Mouse (Mus musculus): Measurements from ENCODE around the gene Ogfod3. TPM values are rescaled to one million over a fixed set of nuclear protein-coding genes. Genes with fewer than 3 reads are reported as not detected.

Gene Ogfod3
- polyA plus RNA-seq, 1 experiment from 2014 or later: 31.2 TPM

DNA sequence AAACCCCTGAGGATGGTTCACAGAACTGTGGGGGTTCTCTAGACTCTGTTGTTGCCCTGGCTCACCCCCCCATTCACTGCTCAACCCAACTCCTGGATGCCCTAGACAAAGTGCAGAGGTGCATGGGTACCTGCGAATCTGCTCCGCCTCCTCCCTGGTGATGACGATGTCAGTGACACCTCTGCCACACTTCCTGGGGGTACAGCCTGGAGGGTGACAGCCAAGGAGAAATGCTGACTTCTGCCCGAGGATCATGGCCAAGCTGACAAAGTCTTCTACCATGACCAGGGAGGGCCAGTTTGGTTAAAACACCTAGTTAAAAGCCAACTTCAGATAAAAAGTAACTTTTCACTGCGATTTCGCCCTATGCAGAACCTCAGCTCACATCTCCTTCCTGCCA, 3.7 kb downstream of the Ogfod3 start:
- no peak for ATAC-seq
- 93% methylated on average over 6 of the region's 6 CpGs for WGBS
- Histone ChIP-seq H3K4me1 (ENCODE audit: control insufficient read depth, insufficient read depth, low read length) (peaks cover 10% of the 10 kb centered on the region; the same call in 1 of the 2 replicates), H3K27me3 (replicated peaks; ENCODE audit: control insufficient read depth, insufficient read depth, low read length) (no peaks in the 10 kb centered on the region), H3K9me3 (ENCODE audit: control insufficient read depth, low read length) (no peaks in the 10 kb centered on the region), H3K4me2 (ENCODE audit: low read depth, low read length) (no peak overlapping the region), H3K4me3 (ENCODE audit: low read length) (no peak overlapping the region), H3K27ac (ENCODE audit: low read length) (no peak overlapping the region), H3K36me3 (ENCODE audit: control insufficient read depth, insufficient read depth, low read length) (no peaks in the 10 kb centered on the region), H3K9ac (ENCODE audit: low read depth, low read length) (no peak overlapping the region)

DNA sequence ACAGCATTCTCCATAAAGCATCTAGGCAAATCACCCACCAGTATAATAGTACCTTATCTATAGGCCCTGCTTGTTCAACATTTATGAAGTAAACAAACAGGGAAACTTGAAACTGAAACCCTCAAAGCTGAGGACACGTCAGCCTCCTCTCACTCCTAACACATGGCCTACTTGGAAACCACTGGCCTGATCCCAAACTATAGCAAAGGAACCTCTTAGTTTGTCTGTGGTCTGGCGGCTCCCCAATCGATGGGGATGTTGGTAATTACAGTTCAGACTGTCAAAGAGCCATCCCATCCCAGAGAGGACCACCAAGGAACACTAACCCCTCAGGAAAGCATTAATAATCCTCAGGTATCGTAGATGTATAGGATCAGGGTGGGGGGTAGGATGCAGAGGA, 4.7 kb downstream of the Ogfod3 start:
- Histone ChIP-seq H3K36me3 (ENCODE audit: control insufficient read depth, insufficient read depth, low read length) (no peaks in the 10 kb centered on the region), H3K4me2 (ENCODE audit: low read depth, low read length) (no peak overlapping the region), H3K9ac (ENCODE audit: low read depth, low read length) (no peak overlapping the region), H3K27me3 (replicated peaks; ENCODE audit: control insufficient read depth, insufficient read depth, low read length) (no peaks in the 10 kb centered on the region), H3K9me3 (ENCODE audit: control insufficient read depth, low read length) (no peaks in the 10 kb centered on the region), H3K27ac (ENCODE audit: low read length) (no peak overlapping the region), H3K4me3 (ENCODE audit: low read length) (no peak overlapping the region), H3K4me1 (ENCODE audit: control insufficient read depth, insufficient read depth, low read length) (peaks cover 10% of the 10 kb centered on the region; the same call in 1 of the 2 replicates)
- ATAC-seq: no peak
- 73% methylated on average over 4 of the region's 4 CpGs for whole genome bisulfite sequencing

DNA sequence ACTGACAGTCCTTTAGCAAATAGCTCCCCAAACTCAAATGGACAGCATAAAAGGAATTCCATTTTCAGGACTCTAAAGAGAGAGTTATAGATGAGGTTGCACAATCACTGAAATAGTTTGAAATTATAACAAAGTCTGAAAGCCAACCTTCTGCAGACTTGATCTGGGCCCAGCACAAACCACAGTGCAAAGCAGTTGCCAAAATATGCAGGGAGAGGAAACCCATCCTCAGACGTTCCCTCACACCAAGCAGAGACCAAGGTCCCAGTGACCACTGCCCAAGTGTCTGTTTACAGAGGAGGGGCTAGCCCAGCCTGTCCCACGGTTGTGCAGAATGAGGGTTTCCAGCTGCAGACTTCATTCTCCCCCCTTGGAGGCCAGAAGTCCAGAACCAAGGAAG, 5.9 kb downstream of the Ogfod3 start:
- H3K4me3 ChIP-seq (ENCODE audit: low read length): no peak overlapping the region
- no peaks in the 10 kb centered on the region for H3K36me3 ChIP-seq (ENCODE audit: control insufficient read depth, insufficient read depth, low read length)
- H3K4me1 ChIP-seq (ENCODE audit: control insufficient read depth, insufficient read depth, low read length): peaks cover 7% of the 10 kb centered on the region; the same call in 1 of the 2 replicates
- no peak overlapping the region for H3K4me2 ChIP-seq (ENCODE audit: low read depth, low read length)
- H3K27ac ChIP-seq (ENCODE audit: low read length): no peak overlapping the region
- no peaks in the 10 kb centered on the region for H3K9me3 ChIP-seq (ENCODE audit: control insufficient read depth, low read length)
- no peaks in the 10 kb centered on the region for H3K27me3 ChIP-seq (replicated peaks; ENCODE audit: control insufficient read depth, insufficient read depth, low read length)
- H3K9ac ChIP-seq (ENCODE audit: low read depth, low read length): no peak overlapping the region
- 33% methylated on average over 2 of the region's 2 CpGs for WGBS
- ATAC-seq: no peak

DNA sequence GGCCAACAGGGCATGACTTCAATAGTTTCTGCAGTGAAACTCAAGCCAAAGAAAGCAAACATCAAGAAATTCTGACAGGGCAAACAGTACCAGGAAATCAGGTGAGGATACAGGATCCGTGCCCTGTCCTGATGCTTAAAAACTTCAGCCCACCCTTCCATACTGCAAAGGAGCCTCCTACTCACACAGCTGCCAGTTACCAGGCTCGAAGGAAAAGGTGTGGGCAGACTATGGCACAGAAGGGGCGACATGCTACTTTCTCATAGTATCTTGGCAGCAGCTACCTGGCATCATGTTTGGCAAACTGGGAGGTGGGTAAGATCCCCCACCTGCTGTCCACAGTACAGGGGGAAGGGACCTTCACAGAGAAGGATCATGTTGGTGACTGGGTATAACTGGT, 11.1 kb downstream of the Ogfod3 start:
- 84% methylated on average over 3 of the region's 3 CpGs for WGBS
- ATAC-seq: no peak

DNA sequence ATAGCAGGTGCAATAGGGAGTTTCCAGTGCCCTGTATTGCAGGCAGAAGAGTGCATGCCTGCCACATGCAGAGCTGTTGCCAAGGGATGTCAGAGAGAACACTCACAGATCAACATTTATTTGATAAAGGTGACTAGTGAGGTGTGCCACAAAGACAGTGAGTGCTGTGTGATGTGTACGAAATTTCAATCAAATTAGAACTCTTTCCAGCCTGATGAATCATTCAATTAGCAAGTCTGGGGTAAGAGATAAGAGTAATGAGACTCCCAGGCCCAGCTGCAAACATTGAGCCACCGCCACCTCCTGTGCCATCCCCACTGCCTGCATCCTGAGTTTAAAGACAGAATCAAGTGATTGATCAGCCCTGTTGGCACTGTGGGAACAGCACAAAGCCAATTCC, 11.8 kb downstream of the Ogfod3 start:
- no peak overlapping the region for H3K4me2 ChIP-seq (ENCODE audit: low read depth, low read length)
- H3K36me3 ChIP-seq (ENCODE audit: control insufficient read depth, insufficient read depth, low read length): no peaks in the 10 kb centered on the region
- ATAC-seq: no peak
- no peak overlapping the region for H3K4me3 ChIP-seq (ENCODE audit: low read length)
- no peak overlapping the region for H3K27ac ChIP-seq (ENCODE audit: low read length)
- no peaks in the 10 kb centered on the region for H3K9me3 ChIP-seq (ENCODE audit: control insufficient read depth, low read length)
- H3K27me3 ChIP-seq (replicated peaks; ENCODE audit: control insufficient read depth, insufficient read depth, low read length): no peaks in the 10 kb centered on the region
- no peak overlapping the region for H3K9ac ChIP-seq (ENCODE audit: low read depth, low read length)
- 62% methylated on average over 2 of the region's 2 CpGs for WGBS
- no peaks in the 10 kb centered on the region for H3K4me1 ChIP-seq (ENCODE audit: control insufficient read depth, insufficient read depth, low read length)

More for the DNA sequence above, 11.1 kb downstream of the Ogfod3 start:
- Histone ChIP-seq H3K27ac (ENCODE audit: low read length) (no peak overlapping the region), H3K4me3 (ENCODE audit: low read length) (no peak overlapping the region), H3K9me3 (ENCODE audit: control insufficient read depth, low read length) (no peaks in the 10 kb centered on the region), H3K9ac (ENCODE audit: low read depth, low read length) (no peak overlapping the region), H3K36me3 (ENCODE audit: control insufficient read depth, insufficient read depth, low read length) (no peaks in the 10 kb centered on the region), H3K4me1 (ENCODE audit: control insufficient read depth, insufficient read depth, low read length) (no peaks in the 10 kb centered on the region), H3K4me2 (ENCODE audit: low read depth, low read length) (no peak overlapping the region), H3K27me3 (replicated peaks; ENCODE audit: control insufficient read depth, insufficient read depth, low read length) (no peaks in the 10 kb centered on the region)

DNA sequence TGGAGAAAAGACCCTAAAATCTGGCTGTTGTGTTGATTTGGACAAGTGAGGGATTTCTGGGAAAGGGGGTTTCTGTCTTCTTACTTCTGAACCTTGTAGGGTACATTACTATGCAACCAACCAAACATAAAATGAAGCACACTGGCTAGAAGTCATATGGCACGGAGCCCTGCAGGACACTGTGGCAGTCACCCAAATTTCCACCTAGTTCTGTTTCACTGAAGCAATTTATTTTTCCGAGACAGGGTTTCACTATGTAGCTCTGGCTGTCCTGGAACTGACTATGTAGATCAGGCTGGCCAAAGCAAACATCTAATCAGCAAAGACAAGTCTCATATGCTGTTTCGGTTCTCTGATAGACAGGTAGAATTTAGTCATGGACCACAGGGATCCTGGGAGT, 14.8 kb downstream of the Ogfod3 start:
- H3K36me3 ChIP-seq (ENCODE audit: control insufficient read depth, insufficient read depth, low read length): no peaks in the 10 kb centered on the region
- no peaks in the 10 kb centered on the region for H3K9me3 ChIP-seq (ENCODE audit: control insufficient read depth, low read length)
- no peak overlapping the region for H3K4me3 ChIP-seq (ENCODE audit: low read length)
- 87% methylated on average over 3 of the region's 3 CpGs for WGBS
- no peak for ATAC-seq
- H3K4me2 ChIP-seq (ENCODE audit: low read depth, low read length): no peak overlapping the region
- no peak overlapping the region for H3K27ac ChIP-seq (ENCODE audit: low read length)
- no peaks in the 10 kb centered on the region for H3K27me3 ChIP-seq (replicated peaks; ENCODE audit: control insufficient read depth, insufficient read depth, low read length)
- no peak overlapping the region for H3K9ac ChIP-seq (ENCODE audit: low read depth, low read length)
- no peaks in the 10 kb centered on the region for H3K4me1 ChIP-seq (ENCODE audit: control insufficient read depth, insufficient read depth, low read length)

DNA sequence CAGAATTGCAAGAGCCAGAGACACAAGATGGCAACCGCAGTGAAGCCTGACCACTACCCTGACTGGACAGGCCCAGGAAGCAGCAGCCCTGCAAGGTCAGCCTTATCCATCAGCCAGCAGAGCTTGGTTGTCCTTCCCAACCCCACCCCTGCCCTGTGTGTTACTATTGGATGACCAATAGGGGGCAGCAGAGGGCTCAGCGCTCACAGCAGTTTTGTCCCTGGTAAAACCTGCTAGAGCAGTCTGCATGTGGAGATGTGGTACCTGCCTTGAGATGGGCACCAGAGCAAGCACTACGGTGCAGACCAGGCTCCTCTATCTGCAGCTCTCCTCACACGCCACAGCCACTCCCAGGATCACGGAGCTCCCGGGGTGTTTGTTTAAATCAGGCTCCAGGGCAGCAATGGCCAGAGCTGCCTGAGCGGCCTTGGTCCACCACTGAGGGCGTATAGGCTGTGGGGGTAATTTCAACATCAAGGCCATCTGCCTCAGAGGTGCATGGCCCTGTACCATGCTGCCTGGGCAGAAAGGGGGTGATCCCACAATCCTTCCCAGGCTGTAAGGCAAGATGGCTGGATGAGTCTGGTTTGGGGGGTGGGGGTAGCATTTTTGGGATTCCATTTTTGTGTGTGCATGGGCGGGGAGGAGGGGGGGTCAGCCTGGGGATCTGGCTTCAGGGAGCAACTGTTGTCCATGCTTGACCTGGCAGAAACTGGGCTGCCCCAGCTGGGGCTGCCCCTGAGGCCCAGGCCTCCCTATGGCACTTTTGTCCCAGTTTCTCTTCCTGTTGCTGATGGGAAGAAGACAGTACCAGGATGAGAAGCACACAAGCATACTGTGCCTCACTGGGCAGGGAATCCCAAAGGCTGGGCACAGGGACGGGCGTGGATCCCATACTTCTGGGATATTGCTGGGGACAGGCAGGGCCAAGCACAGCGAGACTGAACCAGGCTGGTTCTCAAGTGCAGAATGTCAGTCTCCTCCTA, 27.9 kb downstream of the Ogfod3 start:
- ATAC-seq: peak; percentile 71
- Histone ChIP-seq H3K4me1 (ENCODE audit: control insufficient read depth, insufficient read depth, low read length) (peaks cover 5% of the 10 kb centered on the region; the same call in 1 of the 2 replicates), H3K9me3 (ENCODE audit: control insufficient read depth, low read length) (no peaks in the 10 kb centered on the region), H3K27me3 (replicated peaks; ENCODE audit: control insufficient read depth, insufficient read depth, low read length) (no peaks in the 10 kb centered on the region), H3K4me3 (ENCODE audit: low read length) (no peak overlapping the region), H3K9ac (ENCODE audit: low read depth, low read length) (no peak overlapping the region), H3K36me3 (ENCODE audit: control insufficient read depth, insufficient read depth, low read length) (no peaks in the 10 kb centered on the region), H3K4me2 (ENCODE audit: low read depth, low read length) (no peak overlapping the region), H3K27ac (ENCODE audit: low read length) (no peak overlapping the region)
- 47% methylated on average over 12 of the region's 12 CpGs for WGBS

DNA sequence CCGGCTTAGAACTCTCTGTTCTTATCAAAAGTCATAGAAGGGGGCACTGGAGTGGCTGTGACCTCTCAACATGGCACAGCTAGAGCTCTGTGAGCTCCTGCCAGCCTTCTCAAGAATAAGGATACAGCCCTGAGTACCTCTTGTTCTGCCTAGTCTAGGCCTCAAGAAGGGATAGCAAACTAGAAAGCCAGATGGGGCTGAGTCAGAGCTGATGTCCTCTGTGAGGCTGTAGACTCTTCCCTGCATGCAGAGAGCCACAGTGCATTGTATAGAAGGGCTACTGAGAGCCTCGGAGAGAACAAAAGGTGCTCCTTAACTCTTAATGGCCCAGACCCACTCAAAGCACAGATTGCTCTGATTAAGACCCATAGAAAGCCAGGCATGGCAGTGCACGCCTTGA, 30.3 kb downstream of the Ogfod3 start:
- H3K9me3 ChIP-seq (ENCODE audit: control insufficient read depth, low read length): no peaks in the 10 kb centered on the region
- no peaks in the 10 kb centered on the region for H3K36me3 ChIP-seq (ENCODE audit: control insufficient read depth, insufficient read depth, low read length)
- 59% methylated on average over 3 of the region's 3 CpGs for WGBS
- no peak overlapping the region for H3K4me2 ChIP-seq (ENCODE audit: low read depth, low read length)
- no peak overlapping the region for H3K27ac ChIP-seq (ENCODE audit: low read length)
- H3K4me3 ChIP-seq (ENCODE audit: low read length): no peak overlapping the region
- peaks cover 5% of the 10 kb centered on the region; the same call in 1 of the 2 replicates for H3K4me1 ChIP-seq (ENCODE audit: control insufficient read depth, insufficient read depth, low read length)
- no peaks in the 10 kb centered on the region for H3K27me3 ChIP-seq (replicated peaks; ENCODE audit: control insufficient read depth, insufficient read depth, low read length)
- no peak for ATAC-seq
- no peak overlapping the region for H3K9ac ChIP-seq (ENCODE audit: low read depth, low read length)

DNA sequence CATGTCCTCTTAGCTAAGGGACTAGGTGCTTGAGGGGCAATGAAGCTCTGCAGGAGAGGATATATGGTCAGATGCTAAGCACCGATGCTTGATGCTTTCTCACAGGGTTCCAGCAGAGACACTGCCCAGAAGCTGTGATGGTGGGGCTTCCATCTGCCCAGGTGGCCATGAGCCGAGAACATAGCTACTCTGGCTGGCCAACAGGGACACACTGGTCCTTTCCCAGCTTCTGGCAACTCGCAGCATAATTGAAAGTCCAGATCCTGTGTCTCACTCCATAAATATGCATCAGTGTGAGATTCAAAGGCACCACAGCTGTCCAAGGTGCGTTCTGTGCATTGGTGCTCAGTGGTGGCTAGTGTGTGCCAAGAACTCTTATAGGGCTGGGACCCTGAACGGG, 31.3 kb downstream of the Ogfod3 start:
- 81% methylated on average over 5 of the region's 5 CpGs for WGBS
- no peak for ATAC-seq
- no peak overlapping the region for H3K4me3 ChIP-seq (ENCODE audit: low read length)

More for the DNA sequence above, 31.3 kb downstream of the Ogfod3 start:
- Histone ChIP-seq H3K27me3 (replicated peaks; ENCODE audit: control insufficient read depth, insufficient read depth, low read length) (no peaks in the 10 kb centered on the region), H3K9me3 (ENCODE audit: control insufficient read depth, low read length) (no peaks in the 10 kb centered on the region), H3K36me3 (ENCODE audit: control insufficient read depth, insufficient read depth, low read length) (no peaks in the 10 kb centered on the region), H3K9ac (ENCODE audit: low read depth, low read length) (no peak overlapping the region), H3K27ac (ENCODE audit: low read length) (no peak overlapping the region), H3K4me2 (ENCODE audit: low read depth, low read length) (no peak overlapping the region), H3K4me1 (ENCODE audit: control insufficient read depth, insufficient read depth, low read length) (peaks cover 5% of the 10 kb centered on the region; the same call in 1 of the 2 replicates)
